Mouse (Mus musculus) olfactory bulb, adult 2 months (tissue): ENCODE results near the gene Mpzl1. TPM values are rescaled to one million over a fixed set of nuclear protein-coding genes. Genes with fewer than 3 reads are reported as not detected.
"Not testable (repeated sequence)": the region's sequence is repeated elsewhere in the genome, so short reads cannot be mapped to it uniquely, and the experiment has no call there.

Experiments
- H3K27ac ChIP-seq: fragments of 200-500 bp; 2 replicates; pipeline ENCODE4 v1.5.1; 2012; ENCODE audit warnings: low read depth, low read length; ENCODE audit not compliant: insufficient read depth
- H3K4me1 ChIP-seq: fragments of 200-500 bp; 2 replicates; pipeline ENCODE4 v1.6.1; 2012; ENCODE audit warnings: low read length; ENCODE audit not compliant: control insufficient read depth, insufficient read depth
- H3K4me3 ChIP-seq: fragments of 200-500 bp; 2 replicates; pipeline ENCODE4 v1.5.1; 2012; ENCODE audit warnings: mild to moderate bottlenecking, low read depth, low read length, moderate library complexity; ENCODE audit not compliant: insufficient read depth
- CTCF ChIP-seq: fragments of 200-500 bp; IDR thresholded peaks from 2 replicates; pipeline ENCODE4 v1.5.1; 2012; ENCODE audit warnings: low read depth, mild to moderate bottlenecking, low read length, moderate library complexity; ENCODE audit not compliant: insufficient read depth
- POLR2A ChIP-seq: fragments of 200-500 bp; IDR thresholded peaks from 2 replicates; pipeline ENCODE4 v1.6.1; 2012; ENCODE audit warnings: mild to moderate bottlenecking, low read depth, low read length, moderate library complexity; ENCODE audit not compliant: insufficient read depth
- WGBS: fragments of 180-500 bp; shearing (Covaris S2); methylation state at CpG from one replicate; pipeline ENCODE4 v1.1.7; 2018; 5-methylcytosine and 5-hydroxymethylcytosine counted together
- polyA plus RNA-seq: library from polyadenylated mRNA; stranded (reverse); fragments of >200 nt; gene quantifications from 2 replicates; pipeline ENCODE4 v1.2.4, GENCODE M21; 2012; ENCODE audit warnings: low replicate concordance; ENCODE audit not compliant: missing spikeins, insufficient read depth, insufficient read length

Mpzl1 gene
- polyA plus RNA-seq, result not detected in 2 replicates

- H3K27ac ChIP-seq, result peak within 1 kb of the TSS; percentile 66; the same call in 1 of the 2 replicates
- H3K4me3 ChIP-seq, result peak within 1 kb of the TSS; percentile 83
- no peak for TF ChIP-seq CTCF
- TF ChIP-seq POLR2A, result peak; percentile 96
- peaks cover 6% of the 10 kb centered on the region; the same call in 1 of the 2 replicates for H3K4me1 ChIP-seq
- under 1% methylated on average over 71 of the region's 73 CpGs for WGBS
These were observed at the start of gene Mpzl1 for GRCm38 (mm10) chr1:165634151-165634884. TSS of gene Mpzl1 (minus strand) at chr1:165634538.

- TF ChIP-seq POLR2A, result no peak
- TF ChIP-seq CTCF, result no peak
- peaks cover 5% of the 10 kb centered on the region; the same call in 1 of the 2 replicates for H3K4me1 ChIP-seq
- H3K27ac ChIP-seq, result no peak overlapping the region
- H3K4me3 ChIP-seq, result no peak overlapping the region
- WGBS, result 78% methylated on average over 18 of the region's 18 CpGs
These were observed 47.9 kb upstream of the Mpzl1 start for GRCm38 (mm10) chr1:165682056-165682853.

DNA sequence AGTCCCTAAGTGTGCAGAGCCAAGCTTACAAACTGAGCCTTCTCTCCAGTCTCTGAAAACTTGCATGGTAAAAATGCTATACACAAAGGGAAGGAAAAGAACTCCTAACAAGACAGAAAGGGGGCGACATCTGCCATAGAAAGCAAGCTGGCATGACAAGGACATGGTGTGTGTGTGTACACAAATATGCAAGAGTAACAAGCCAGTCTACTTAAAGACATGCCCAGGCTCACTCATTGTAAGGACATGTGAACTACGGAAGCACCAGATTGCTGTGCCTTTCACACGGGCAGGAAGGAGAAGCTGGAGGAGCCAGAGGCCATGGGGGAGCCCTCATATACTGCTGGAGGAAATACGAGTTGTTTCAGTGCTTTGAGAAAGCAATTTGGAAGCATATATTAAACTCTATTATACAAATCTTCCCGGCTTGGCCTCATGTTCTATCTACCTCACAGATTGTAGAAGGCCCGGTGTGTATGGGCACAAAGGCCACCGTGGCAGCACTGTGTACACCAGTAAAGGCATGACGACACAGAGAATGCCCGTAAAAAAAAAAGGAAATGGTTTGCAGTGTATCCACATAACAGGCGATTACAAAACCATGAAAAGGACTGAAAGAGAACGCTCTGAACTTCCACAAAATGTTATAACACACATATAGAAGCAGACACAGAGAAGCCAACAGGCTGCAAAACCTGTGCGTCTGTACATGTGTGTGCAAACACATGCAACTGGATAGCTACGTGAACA is 46.9 kb upstream of the Mpzl1 start:
- Histone ChIP-seq H3K27ac (no peak overlapping the region), H3K4me1 (peaks cover 4% of the 10 kb centered on the region; the same call in 1 of the 2 replicates), H3K4me3 (no peak overlapping the region)
- 78% methylated on average over 13 of the region's 13 CpGs for WGBS
- no peak for TF ChIP-seq CTCF
- TF ChIP-seq POLR2A, result no peak

GRCm38 (mm10) chr1:165680086-165680485 is 45.7 kb upstream of the Mpzl1 start:
- not testable (repeated sequence) for H3K27ac ChIP-seq, H3K4me3 ChIP-seq, H3K4me1 ChIP-seq

DNA sequence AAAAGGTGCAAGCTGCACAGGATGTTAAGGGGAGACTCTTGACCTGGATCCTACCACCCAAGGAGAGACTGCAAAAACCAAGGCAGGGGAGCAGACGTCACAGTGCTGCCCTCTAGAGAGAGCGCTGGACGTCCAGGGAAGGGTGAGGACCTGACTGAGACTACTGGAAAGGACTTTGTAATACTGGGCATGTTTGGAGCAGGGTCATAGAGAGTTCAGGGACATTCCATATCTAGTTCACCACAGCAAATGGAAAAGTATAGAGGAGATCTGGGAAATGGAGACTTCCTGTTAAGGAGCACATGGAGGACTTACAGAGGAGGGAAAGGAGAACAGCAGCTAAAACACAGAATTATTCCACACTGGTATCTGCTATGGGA is 45.3 kb upstream of the Mpzl1 start:
- TF ChIP-seq CTCF (no peak), POLR2A (no peak)
- no peak overlapping the region for H3K27ac ChIP-seq
- H3K4me1 ChIP-seq, result peaks cover 3% of the 10 kb centered on the region; the same call in 1 of the 2 replicates
- WGBS, result 70% methylated on average over 3 of the region's 3 CpGs
- no peak overlapping the region for H3K4me3 ChIP-seq

DNA sequence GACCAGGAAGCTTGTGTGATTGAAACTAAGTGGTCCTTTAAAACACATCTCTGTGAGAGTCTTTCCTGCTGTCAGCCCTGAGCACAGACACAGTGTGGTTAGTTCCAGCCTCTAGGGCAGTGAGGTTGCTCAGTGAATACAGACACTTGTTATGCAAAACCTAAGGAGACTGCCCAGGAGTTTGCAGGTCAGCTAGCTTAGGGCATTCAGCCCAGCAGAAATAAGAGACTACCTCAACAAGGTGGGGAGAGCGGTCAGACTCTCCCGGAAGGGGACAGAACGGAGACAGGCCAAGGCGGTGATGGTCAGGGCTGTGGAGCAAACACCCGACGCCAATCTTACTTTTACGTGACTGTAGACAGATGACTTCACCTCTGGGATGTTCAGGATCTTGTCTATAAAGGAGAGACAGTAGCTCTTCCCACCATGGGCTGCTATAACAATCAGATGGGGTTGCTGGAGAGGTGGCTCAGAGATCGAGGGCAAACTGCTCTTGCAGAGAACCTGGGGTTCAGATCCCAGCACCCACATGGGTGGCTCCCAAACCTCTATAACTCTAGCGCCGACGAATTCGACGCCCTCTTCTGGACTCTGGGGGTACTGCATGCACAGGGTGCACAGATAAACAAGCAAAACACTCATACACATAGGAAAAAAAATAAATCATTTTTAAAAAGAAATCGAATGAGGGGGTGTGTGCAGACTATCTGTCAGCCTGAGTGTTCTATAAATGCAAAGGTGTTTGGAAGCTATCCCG is 44.7 kb upstream of the Mpzl1 start:
- WGBS, result 73% methylated on average over 15 of the region's 15 CpGs
- no peak overlapping the region for H3K4me3 ChIP-seq
- peaks cover 3% of the 10 kb centered on the region; the same call in 1 of the 2 replicates for H3K4me1 ChIP-seq
- H3K27ac ChIP-seq, result no peak overlapping the region
- no peak for TF ChIP-seq CTCF
- no peak for TF ChIP-seq POLR2A

DNA sequence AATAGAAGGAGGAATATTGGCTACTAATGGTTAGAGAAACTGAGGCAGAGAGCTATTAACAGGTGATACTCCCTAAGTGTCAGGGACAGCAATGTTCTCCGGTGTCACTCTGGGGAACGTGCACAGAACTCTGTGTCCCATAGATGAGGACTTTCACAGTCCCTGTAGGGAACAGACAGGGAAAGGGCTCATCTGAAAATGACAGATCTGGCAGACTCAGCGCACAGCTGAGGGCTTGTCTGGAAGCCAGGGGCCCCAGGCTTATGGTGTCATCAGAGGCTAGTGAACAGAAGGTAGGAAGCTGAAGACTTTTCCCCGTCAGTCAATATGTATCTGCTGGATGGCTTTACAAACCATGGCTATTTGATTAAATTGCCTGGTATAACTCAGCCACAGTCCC is 43.2 kb upstream of the Mpzl1 start:
- TF ChIP-seq POLR2A, result no peak
- TF ChIP-seq CTCF, result no peak
- WGBS, result 83% methylated on average over 4 of the region's 4 CpGs
- no peak overlapping the region for H3K4me3 ChIP-seq
- peaks cover 3% of the 10 kb centered on the region; the same call in 1 of the 2 replicates for H3K4me1 ChIP-seq
- no peak overlapping the region for H3K27ac ChIP-seq

GRCm38 (mm10) chr1:165676993-165677392 is 42.7 kb upstream of the Mpzl1 start:
- H3K4me3 ChIP-seq, result no peak overlapping the region
- WGBS, result 58% methylated on average over 3 of the region's 3 CpGs
- H3K4me1 ChIP-seq, result peaks cover 3% of the 10 kb centered on the region; the same call in 1 of the 2 replicates
- TF ChIP-seq CTCF (no peak), POLR2A (no peak)
- no peak overlapping the region for H3K27ac ChIP-seq
